In genomic region chr2:104404036-104404435, GRCm38 (mm10) we compare ENCODE assay signal across 17 mouse cellular contexts. TPM values are rescaled to one million over a fixed set of nuclear protein-coding genes. Genes with fewer than 3 reads are reported as not detected.
"Had no signal": no experiment of that assay in that cellular context is flagged by ENCODE, and none has a peak within 500 bp of the region (broad histone marks: within the 10 kb centered on the region; RNA-seq: fewer than 3 reads in every experiment).

No protein-coding gene starts in this region.

- H3K27ac ChIP-seq: kidney, postnatal 0 days; layer of hippocampus, adult 2 months; liver, embryonic 13.5 days had no signal

- DNase-seq: kidney, postnatal 25 days; layer of hippocampus, adult 9-11 months; liver, embryonic 13.5 days; lung, adult 2 months; lung, postnatal 14 days; lung, postnatal 4 days; midbrain, embryonic 14.5 days; thymus, adult 18-20 months; thymus, postnatal 36 days had no signal

- H3K4me1 ChIP-seq: liver, embryonic 13.5 days had no signal

- H3K4me3 ChIP-seq: layer of hippocampus, adult 2 months; liver, embryonic 13.5 days had no signal

RNA-seq across cellular contexts. Expression of gene D430041D05Rik, which starts 6.8 kb away (rescaled TPM):
- total RNA-seq: liver, adult 2 months; megakaryocyte progenitor cell, adult 5-6 weeks; megakaryocyte-erythroid progenitor cell, adult 5-6 weeks had no signal
- polyA plus RNA-seq: large intestine, adult 2 months; liver, adult 2 months; liver, embryonic 16.5 days; small intestine, adult 2 months had no signal
